Mouse (Mus musculus) thymus, postnatal 36 days (tissue): ENCODE results near the gene Nrap.
A peak's percentile ranks its signal among the peaks of the same experiment; 100 is the strongest.
"Not testable (repeated sequence)": the region's sequence is repeated elsewhere in the genome, so short reads cannot be mapped to it uniquely, and the experiment has no call there.

Experiments
- DNase-seq, 2 experiments: peaks; one replicate each; pipeline ENCODE4 v3.0.0; 2022; ENCODE audit warnings: mixed read lengths in 2 of 2

The Nrap gene

GRCm38 (mm10) chr19:56364563-56364962 lies 25.3 kb downstream of the Nrap start:
- no peak for DNase-seq

DNA sequence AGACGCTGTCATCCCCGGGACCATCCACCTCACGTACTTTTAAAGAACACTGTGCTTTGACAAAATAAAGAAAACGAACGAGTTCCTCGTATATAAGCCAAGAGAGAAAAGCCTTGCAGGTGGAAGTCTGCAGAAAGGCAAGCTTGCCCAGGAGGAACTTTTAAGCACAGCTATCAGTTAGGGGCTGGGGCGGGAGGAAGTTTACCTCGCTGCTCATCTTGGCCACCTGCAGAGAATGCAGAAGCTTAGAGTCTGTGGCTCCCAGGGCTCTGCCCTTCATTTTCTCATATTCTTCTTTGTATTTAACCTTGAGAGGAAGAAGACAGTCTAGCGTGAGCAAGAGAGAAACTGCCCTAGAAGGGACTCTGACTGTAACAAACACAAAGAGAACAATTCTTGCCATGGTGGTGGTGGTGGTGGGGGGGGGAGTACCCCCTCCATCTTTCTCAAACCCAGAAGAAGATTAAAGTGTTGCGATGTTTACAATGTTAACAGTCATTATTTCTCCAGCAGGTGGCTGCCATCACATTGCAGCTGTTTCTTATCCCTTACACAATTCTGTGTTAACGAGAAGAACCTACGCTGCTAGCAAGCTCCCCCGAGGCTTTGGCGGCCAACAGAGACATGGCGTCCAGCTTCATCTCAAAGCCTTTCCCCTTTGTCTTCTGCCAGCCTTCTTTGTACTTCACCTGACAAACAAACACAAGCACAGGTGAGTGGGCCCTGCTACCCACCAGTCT lies 25.9 kb downstream of the Nrap start:
- DNase-seq, result peak; percentile 60 to 76

DNA sequence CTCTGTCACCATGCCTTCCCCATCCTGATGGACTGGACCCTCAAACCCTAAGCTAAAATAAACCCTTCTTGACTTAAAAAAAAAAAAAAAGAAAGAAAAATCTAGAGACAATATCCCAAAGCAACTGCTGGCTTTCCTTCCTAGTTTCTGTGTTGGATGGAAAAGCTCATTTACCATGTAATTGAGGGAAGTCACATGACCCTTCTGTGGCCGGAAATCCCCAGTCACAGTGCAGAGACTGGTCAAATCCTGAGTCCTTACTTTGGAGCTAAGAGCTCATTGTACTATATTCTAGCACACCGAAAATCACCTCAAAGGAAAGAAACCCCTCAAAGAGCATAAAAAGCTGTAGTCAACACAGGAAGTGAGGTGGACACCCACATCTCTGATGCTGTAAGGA lies 30.9 kb downstream of the Nrap start:
- DNase-seq, result no peak

- DNase-seq, result not testable (repeated sequence)
Measured at GRCm38 (mm10) chr19:56357374-56357708, 32.5 kb downstream of the Nrap start.

- peak; percentile 53 to 72 for DNase-seq
Measured at GRCm38 (mm10) chr19:56356480-56357373, 33.1 kb downstream of the Nrap start.

DNA sequence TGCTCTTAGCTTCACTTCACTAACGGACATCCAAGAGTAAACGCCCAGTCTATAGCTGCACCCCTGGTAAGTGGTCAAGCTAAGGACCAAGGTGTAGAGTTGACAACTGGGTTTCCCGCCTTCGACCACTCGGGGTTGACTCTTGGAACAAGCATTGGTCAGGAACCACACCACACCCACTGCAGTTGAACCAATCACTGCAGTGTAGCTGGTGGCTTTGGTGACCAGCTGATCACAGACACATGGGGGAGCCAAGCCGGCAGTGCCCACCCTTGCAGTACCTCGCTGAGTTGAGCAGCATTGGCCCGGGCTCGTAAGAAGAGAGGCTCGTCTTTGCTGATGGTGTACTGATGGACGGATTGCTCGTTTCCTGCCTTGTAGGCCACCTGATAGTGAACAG lies 34.6 kb downstream of the Nrap start:
- DNase-seq, result no peak

DNA sequence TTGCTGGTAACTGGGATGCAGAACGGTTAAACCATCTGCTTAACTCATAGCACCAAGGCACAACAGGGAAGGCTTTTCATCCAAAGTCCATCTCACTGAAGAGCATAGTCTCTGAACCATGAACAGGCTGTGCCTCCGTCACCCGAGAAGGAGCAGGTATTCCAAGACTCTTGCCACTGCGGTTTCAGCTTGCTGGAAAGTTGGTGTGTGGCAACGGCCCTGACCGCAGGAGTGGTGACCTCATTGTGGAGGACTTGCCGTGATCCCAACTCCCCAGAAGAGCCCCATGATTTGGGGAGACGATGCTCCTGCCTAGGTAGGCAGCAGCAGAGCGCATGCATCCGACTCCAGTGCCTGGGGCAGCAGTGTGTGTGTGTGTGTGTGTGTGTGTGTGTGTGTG lies 36.1 kb downstream of the Nrap start:
- no peak for DNase-seq

GRCm38 (mm10) chr19:56349295-56349694 lies 40.5 kb downstream of the Nrap start:
- DNase-seq, result peak; percentile 40 to 44

DNA sequence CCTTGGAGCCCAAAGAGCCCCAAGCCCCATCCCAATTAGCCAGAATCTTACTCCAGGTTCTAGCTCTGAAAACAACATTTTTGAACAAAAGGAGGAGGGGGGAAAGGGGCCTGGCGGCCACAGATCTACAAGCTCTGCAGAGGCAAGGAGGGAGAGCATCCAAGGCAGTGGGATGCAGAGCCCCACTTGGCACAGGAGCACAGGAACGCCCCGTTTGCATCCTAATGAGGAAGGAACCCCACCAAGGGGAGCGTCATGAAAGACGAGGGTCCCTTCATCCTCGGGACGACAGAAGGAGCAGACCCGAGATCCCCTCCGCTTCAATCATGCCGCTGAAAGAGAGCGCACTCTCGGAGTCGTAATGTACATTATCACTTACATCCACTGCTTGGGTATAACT lies 43.1 kb downstream of the Nrap start:
- DNase-seq, result no peak

- no peak for DNase-seq
Measured at GRCm38 (mm10) chr19:56346016-56346415, 43.8 kb downstream of the Nrap start.

DNA sequence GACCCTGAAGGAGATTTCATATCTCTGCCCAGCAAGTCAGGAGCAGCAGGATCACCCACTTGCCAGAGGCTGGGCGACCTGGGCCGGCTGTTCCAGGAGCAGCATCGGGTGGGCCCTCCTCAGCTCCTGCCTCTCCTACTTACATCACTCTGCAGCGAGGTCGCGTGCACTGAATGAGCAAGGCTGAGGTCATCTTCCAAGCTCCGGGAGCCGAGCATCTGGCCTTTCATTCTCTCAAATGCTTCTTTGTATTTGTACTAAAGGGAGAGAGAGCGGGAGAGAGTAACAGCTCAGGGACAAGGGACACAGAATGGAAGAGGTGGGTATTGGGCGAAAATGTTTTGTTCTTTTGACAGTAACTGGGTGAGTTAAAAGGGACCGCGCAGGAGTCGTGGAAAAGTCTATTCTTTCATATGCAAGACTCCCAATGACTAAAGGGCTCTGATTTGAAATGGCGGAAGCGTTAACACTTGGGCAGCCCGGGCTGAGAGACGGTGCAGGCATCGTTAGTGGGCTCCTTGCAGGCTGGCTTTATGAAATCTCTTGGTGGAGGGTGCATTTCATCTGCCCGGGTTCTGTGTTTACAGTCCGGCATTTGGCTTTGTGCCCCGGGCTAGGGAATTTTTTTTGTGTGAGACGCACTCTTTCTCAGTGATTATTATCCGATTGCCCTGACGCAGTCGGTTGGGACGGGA lies 45.8 kb downstream of the Nrap start:
- no peak for DNase-seq

DNA sequence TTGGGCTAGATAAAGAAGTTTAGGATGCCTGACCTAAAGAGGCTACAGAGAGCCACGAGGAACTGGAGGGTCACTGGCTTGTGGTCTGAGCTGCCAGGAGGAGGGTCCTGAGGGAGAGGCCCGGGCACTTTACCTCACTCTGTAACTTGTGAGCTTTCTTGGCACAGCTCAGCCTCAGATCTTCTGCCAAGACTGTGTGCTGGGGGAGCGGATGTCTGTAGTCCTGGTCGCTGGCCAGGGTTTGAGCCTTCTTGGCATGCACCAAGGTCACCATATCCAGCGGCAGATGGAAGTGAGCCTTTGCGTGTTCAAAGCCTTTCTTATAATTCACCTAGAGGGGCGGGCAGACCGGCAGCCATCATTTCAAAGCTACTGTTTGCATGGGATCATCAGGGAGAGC lies 47.8 kb downstream of the Nrap start:
- no peak for DNase-seq

DNA sequence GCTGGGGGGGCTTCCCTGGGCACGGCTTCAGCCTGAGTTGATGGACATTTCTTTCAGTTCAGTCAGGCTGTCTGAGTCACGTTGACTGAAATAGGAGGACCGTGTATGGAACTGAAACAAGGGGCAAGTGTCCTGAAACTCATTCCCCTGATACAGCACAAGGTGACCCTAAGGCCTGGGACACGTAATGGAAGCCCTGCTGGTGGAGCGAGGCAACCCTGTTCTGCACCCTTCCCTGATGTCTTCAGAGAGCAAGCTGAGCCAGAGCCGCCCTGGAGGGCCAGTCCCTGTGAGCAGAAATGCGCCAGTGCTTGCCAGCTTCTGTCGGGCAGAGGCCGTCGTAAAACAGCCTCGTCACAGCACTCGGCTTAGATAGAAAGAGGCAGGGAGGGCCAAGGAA lies 53.0 kb downstream of the Nrap start:
- DNase-seq, result no peak

DNA sequence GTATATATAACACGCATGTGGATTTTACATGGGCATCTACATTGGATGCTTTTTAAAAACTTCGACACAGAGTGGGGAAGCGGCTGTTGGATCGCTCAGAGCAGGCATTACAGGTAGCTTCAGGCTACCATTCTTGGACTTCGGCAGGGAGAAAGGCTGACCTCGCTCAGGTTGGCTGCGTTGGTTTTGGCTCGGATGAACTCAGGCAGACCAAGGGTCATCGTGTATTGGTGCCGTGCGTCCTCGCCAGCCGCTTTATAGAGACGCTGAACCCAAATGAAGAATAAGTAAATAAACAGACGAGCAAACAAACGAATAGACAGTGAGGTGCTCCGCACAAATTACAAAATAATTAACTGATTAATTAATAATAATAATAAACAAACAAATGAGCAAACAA lies 53.5 kb downstream of the Nrap start:
- DNase-seq, result no peak

- no peak for DNase-seq
Measured at GRCm38 (mm10) chr19:56326243-56326855, 63.5 kb downstream of the Nrap start.

DNA sequence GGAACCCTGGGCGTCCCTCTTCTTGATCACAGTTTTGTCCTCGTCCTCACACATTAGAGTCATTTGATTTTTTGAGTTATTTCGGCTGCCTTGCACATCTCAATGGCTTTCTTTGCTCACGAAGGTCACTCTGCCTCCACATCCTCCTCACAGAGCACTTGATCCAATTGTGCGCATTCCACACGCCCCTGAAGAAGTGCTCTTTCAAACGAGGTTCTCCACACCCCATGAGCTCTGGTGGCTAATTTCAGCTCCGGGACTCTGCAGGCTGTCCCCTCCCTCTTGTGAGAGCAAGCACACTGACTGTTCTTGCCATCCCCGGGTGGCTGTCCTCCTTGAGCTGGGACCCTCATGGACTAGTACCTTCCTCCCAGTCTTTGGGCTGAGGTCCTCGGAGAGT lies 64.2 kb downstream of the Nrap start:
- no peak for DNase-seq

GRCm38 (mm10) chr19:56321303-56321920 lies 68.4 kb downstream of the Nrap start:
- no peak for DNase-seq

- DNase-seq, result peak; percentile 76 to 82
Measured at GRCm38 (mm10) chr19:56320186-56320860, 69.5 kb downstream of the Nrap start.

GRCm38 (mm10) chr19:56319629-56320028 lies 70.2 kb downstream of the Nrap start:
- DNase-seq, result no peak

DNA sequence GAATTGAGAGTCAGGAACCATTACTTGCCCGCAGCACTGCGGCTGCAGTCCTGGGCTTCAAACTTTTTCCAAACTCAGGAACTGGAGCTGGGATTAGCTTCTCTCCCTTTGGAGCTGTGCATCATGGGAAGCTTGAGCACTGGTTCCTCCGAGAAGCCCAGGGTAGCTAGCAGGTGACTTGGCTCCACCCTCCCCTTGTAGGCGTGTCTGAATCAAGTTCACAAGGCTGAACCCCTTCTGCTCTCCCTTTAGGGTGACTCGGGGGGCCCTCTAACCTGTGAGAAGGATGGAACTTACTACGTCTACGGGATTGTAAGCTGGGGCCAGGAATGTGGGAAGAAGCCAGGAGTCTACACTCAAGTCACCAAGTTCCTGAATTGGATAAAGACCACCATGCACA lies 70.6 kb downstream of the Nrap start:
- peak; percentile 8 to 19 for DNase-seq

GRCm38 (mm10) chr19:56316531-56316930 lies 73.3 kb downstream of the Nrap start:
- no peak for DNase-seq

GRCm38 (mm10) chr19:56300835-56301234 lies 89.0 kb downstream of the Nrap start:
- no peak for DNase-seq
